Mouse (Mus musculus): ENCODE data around the gene B4galnt1.

DNA sequence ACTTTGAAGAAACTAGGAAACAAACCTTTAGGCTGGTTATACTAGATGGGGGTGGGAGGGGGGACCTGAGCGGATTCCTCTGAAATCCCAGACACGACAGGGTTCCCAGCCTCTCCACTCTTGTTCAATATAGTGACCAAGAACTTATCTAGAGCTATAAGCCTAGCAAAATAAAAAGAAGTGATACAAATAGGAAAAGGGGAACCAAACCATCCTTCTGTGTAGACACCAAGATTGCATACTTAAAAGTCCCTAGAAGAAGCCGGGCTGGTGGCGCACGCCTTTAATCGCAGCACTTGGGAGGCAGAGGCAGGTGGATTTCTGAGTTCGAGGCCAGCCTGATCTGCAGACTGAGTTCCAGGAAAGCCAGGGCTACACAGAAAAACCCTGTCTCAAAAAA is 11.7 kb upstream of the B4galnt1 start:
- TF ChIP-seq CTCF (IDR thresholded peaks at IDR 0.05; ENCODE audit: borderline replicate concordance, control insufficient read depth, extremely low read depth, insufficient read depth, low read length, poor library complexity) (no peak), POLR2A (IDR thresholded peaks at IDR 0.05; ENCODE audit: control insufficient read depth, extremely low read depth, insufficient read depth, low read length, poor library complexity) (no peak)

Measured in thymus, adult 2 months (tissue).